Mouse (Mus musculus) stomach, embryonic 16.5 days (tissue): Measurements from ENCODE around the gene Clmn. TPM values are rescaled to one million over a fixed set of nuclear protein-coding genes. Genes with fewer than 3 reads are reported as not detected.
A peak's percentile ranks its signal among the peaks of the same experiment; 100 is the strongest.

Source experiments
- ATAC-seq: fragments of 200-750 bp; cut with Nextera tagmentation; 2 replicates; pipeline ENCODE4 v1.8.0; 2017; ENCODE audit warnings: moderate number of reproducible peaks, moderate TSS enrichment; ENCODE audit not compliant: insufficient read depth, low FRiP score
- H3K27ac ChIP-seq: fragments of 300-500 bp; sonication (generic); 2 replicates; pipeline ENCODE4 v1.5.1; 2014; ENCODE audit warnings: low read length
- H3K27me3 ChIP-seq: fragments of 300-500 bp; sonication (generic); 2 replicates; pipeline ENCODE4 v1.6.1; 2014; ENCODE audit warnings: low read length, control low read depth, mixed read lengths; ENCODE audit not compliant: control insufficient read depth, insufficient read depth
- H3K36me3 ChIP-seq: fragments of 300-500 bp; sonication (generic); 2 replicates; pipeline ENCODE4 v1.6.1; 2014; ENCODE audit warnings: low read length; ENCODE audit not compliant: control insufficient read depth, insufficient read depth
- H3K4me1 ChIP-seq: fragments of 300-500 bp; sonication (generic); 2 replicates; pipeline ENCODE4 v1.6.1; 2014; ENCODE audit warnings: low read length, control low read depth, mixed read lengths; ENCODE audit not compliant: control insufficient read depth, insufficient read depth
- H3K4me2 ChIP-seq: fragments of 300-500 bp; sonication (generic); 2 replicates; pipeline ENCODE4 v1.6.1; 2014; ENCODE audit warnings: low read depth, low read length, mixed read lengths
- H3K4me3 ChIP-seq: fragments of 300-500 bp; sonication (generic); replicated peaks from 2 replicates; pipeline ENCODE4 v1.5.1; 2014; ENCODE audit warnings: mild to moderate bottlenecking, low read length
- H3K9ac ChIP-seq: fragments of 300-500 bp; sonication (generic); 2 replicates; pipeline ENCODE4 v1.6.1; 2014; ENCODE audit warnings: low read length
- H3K9me3 ChIP-seq: fragments of 300-500 bp; sonication (generic); replicated peaks from 2 replicates; pipeline ENCODE4 v1.6.1; 2016; ENCODE audit warnings: low read length, control low read depth; ENCODE audit not compliant: control insufficient read depth
- WGBS: fragments of 180-500 bp; shearing (Covaris S2); extraction: QIAGEN DNeasy Blood & Tissue Kit; methylation state at CpG from one replicate; pipeline ENCODE4 v1.1.7; 2014; 5-methylcytosine and 5-hydroxymethylcytosine counted together
- polyA plus RNA-seq: library from polyadenylated mRNA; unstranded; fragments of >200 nt; fragmentation: Nextera tagmentation; extraction: Ambion mirVana; gene quantifications from 2 replicates; pipeline ENCODE4 v1.2.1, GENCODE M21; 2015

Gene Clmn
- polyA plus RNA-seq, 1 experiment from 2014 or later: 2.3 TPM

DNA sequence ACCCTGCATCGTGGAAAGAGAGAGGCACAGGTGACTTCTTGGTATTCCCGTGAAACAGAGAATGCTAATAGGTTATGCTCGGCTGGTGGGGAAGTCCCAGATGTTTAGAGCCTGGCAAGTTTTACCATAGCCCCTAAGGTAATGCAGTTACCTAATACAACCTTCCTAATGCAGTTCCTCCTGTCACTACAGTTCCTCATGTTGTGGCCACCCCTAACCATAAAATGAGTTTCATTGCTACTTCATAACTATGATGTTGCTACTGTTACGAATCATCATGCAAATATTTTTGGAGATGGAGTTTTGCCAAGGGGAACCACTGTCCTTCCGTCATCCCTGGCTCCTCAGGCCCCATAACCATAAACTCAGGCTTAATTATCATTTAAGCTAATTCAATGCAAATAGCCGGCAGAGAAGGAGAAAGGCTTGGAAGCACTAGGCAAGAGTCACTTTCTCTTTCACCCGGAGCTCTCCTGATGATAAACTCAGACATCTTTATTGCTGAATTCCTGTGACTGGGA, 53.9 kb downstream of the Clmn start:
- Histone ChIP-seq H3K27ac (no peak overlapping the region), H3K4me2 (no peak overlapping the region), H3K36me3 (no peaks in the 10 kb centered on the region), H3K9me3 (no peaks in the 10 kb centered on the region), H3K4me1 (peaks cover 5% of the 10 kb centered on the region; the same call in 1 of the 2 replicates), H3K4me3 (no peak overlapping the region), H3K9ac (no peak overlapping the region), H3K27me3 (no peaks in the 10 kb centered on the region)
- ATAC-seq: no peak
- 67% methylated on average over 7 of the region's 7 CpGs for WGBS

DNA sequence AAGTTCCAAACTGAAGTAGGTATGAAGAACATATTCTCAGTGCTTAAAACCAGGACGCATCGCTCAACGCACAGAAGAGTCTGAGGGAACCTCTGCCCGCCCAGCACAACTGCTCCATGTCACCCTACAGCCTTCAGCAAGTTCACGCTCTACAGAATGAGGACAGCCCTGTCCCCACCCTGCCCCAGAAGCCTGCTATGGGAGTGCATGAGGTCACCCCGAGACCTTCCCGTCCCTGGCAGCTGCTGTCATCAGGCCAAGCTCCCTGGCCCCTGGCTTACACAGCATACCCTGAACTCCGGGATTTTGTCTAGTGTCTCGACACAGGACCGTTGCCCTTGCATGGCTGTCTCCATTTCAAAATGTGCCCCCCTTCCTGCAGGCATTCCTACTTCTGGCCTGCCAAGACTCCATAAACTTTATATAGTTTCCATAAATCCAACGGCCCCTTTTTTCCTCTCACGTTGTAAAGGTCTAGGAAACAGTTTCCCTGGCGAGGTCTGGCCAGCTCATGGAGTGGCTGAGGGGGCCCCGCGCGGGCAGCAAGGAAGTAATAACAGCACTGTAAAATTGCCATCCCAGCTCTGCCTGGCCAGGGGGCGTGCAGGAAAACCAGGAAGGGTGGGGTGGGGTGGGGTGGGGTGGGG, 56.3 kb downstream of the Clmn start:
- H3K27ac ChIP-seq: no peak overlapping the region
- H3K36me3 ChIP-seq: no peaks in the 10 kb centered on the region
- H3K4me3 ChIP-seq: no peak overlapping the region
- no peaks in the 10 kb centered on the region for H3K9me3 ChIP-seq
- no peaks in the 10 kb centered on the region for H3K27me3 ChIP-seq
- no peak overlapping the region for H3K4me2 ChIP-seq
- WGBS: 65% methylated on average over 17 of the region's 17 CpGs
- H3K4me1 ChIP-seq: peaks cover 5% of the 10 kb centered on the region; the same call in 1 of the 2 replicates
- ATAC-seq: peak; percentile 50; the same call in 1 of the 2 replicates
- 0 out of 2 replicates have a peak overlapping the region, but pooled peaks have one; percentile 28 for H3K9ac ChIP-seq

DNA sequence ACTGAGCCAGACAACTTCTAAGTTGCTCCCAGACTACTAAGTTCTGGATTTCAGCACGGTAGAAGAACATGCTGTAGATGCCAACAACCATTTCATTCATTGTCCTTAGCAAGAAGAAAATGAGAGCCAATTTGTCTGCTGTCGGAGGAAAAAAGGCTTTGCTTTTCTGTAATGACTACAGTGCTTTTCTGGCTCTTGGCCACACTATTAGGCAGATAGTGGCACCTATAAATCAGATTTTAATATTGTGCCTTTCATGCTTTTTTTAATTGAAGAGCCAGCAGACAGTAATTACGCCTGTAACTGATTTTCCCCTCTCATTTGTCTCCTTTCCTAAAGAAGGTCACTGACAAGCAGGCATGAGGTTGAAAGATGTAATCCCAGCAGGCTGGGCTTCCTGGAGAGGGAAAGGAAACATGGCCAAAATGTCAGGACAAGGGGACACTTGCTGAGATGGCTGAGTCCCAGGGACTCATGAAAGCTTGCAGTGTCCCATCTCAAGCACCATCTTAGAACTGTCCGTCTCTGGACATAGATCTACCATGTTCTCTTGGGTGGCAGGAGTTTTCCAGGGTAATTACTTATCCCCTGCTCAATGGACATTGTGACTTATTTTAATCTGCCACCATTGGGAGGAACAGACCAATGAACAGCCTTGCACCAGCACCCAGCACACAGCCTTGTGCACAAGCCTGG, 58.0 kb downstream of the Clmn start:
- Histone ChIP-seq H3K27me3 (no peaks in the 10 kb centered on the region), H3K4me2 (no peak overlapping the region), H3K9me3 (no peaks in the 10 kb centered on the region), H3K4me3 (no peak overlapping the region), H3K36me3 (no peaks in the 10 kb centered on the region), H3K4me1 (peaks cover 5% of the 10 kb centered on the region; the same call in 1 of the 2 replicates), H3K9ac (no peak overlapping the region), H3K27ac (no peak overlapping the region)
- no peak for ATAC-seq
- WGBS: 65% methylated on average over 4 of the region's 4 CpGs

DNA sequence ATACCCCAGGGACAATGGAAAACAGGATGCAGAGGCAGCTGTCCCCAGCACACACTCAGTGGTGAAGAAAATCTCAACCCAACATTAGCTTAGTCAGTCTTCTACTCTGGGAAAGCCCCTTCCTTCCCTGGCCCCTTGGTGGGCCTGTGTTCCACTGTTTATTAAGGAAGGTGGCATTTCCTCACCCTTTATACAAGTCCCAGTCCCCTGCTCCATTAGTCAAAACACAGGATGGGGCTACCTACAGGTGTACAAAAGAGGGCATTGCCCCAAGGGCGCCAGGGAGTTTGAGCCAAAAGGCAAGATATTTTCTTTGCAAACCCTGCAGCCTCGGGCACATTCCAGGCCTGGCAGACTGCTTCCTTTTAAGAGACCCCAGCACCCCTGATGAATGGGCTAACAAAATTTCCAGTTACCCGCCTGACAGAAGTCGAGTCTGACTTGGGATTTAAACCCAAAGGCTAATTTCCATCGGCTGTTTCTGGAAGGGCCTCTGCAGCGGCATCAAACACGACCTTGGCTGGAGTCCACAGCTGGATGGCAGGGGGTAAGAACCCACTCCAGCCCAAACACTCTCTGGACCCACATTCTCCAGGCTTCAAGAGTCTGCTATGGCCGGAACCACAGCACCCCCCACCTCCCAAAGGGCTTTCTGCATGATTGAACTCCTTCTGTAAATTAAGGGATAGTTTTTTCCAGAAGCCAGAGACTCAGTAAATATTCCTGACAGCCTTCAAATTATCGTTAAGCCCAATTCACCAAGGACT, 63.2 kb downstream of the Clmn start:
- ATAC-seq: no peak
- 56% methylated on average over 9 of the region's 9 CpGs for WGBS
- no peak overlapping the region for H3K27ac ChIP-seq

DNA sequence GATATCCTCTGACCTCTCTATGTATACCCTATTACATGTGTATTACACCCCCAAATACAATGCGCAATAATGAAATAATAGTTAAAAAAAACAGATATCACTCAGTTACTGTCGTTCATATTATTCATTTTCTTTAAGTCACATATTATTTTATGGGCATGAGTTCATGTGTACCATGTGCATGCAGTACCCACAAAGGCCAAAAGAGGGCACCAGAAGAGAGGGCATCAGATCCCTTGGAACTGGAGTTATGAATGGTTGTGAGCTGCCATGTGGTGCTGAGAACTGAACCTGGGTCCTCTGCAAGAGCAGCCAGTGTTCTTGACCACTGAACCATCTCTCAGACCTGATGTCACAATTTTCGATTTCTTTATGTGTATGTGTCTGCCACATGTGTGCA, 65.5 kb downstream of the Clmn start:
- no peak for ATAC-seq

More for the DNA sequence above, 63.2 kb downstream of the Clmn start:
- peaks cover 17% of the 10 kb centered on the region for H3K9me3 ChIP-seq
- no peak overlapping the region for H3K4me3 ChIP-seq
- H3K4me2 ChIP-seq: no peak overlapping the region
- no peaks in the 10 kb centered on the region for H3K4me1 ChIP-seq
- no peak overlapping the region for H3K9ac ChIP-seq
- peaks cover 7% of the 10 kb centered on the region for H3K36me3 ChIP-seq
- H3K27me3 ChIP-seq: no peaks in the 10 kb centered on the region

DNA sequence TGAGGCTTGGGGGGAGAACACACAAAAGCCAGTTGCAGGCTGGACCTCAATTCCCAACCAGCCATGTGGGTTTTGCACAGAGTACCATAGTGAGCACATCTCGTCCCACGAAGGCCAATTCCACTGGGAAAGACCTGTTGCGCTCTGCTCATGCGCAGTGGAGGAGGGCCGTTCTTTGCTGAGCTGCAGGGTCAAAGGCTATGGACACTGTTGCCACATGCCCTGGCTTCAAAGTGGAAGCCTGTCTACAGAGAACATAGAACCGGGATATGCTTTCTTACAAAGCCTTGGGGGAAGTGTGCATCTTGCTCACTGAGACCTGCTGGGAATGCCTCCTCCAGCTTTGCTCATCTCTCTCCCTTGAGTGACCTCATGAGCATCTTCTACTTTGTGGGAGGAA, 67.0 kb downstream of the Clmn start:
- 91% methylated on average over 6 of the region's 6 CpGs for WGBS
- H3K27ac ChIP-seq: no peak overlapping the region
- peaks cover 17% of the 10 kb centered on the region for H3K9me3 ChIP-seq
- no peak overlapping the region for H3K9ac ChIP-seq
- H3K4me1 ChIP-seq: no peaks in the 10 kb centered on the region
- no peak for ATAC-seq
- H3K27me3 ChIP-seq: no peaks in the 10 kb centered on the region
- peaks cover 7% of the 10 kb centered on the region for H3K36me3 ChIP-seq
- no peak overlapping the region for H3K4me3 ChIP-seq
- no peak overlapping the region for H3K4me2 ChIP-seq

More for the DNA sequence above, 65.5 kb downstream of the Clmn start:
- Histone ChIP-seq H3K9me3 (peaks cover 17% of the 10 kb centered on the region), H3K27ac (no peak overlapping the region), H3K9ac (no peak overlapping the region), H3K36me3 (peaks cover 7% of the 10 kb centered on the region), H3K4me2 (no peak overlapping the region), H3K4me1 (no peaks in the 10 kb centered on the region), H3K27me3 (no peaks in the 10 kb centered on the region), H3K4me3 (no peak overlapping the region)
- 91% methylated on average over 3 of the region's 3 CpGs for WGBS

DNA sequence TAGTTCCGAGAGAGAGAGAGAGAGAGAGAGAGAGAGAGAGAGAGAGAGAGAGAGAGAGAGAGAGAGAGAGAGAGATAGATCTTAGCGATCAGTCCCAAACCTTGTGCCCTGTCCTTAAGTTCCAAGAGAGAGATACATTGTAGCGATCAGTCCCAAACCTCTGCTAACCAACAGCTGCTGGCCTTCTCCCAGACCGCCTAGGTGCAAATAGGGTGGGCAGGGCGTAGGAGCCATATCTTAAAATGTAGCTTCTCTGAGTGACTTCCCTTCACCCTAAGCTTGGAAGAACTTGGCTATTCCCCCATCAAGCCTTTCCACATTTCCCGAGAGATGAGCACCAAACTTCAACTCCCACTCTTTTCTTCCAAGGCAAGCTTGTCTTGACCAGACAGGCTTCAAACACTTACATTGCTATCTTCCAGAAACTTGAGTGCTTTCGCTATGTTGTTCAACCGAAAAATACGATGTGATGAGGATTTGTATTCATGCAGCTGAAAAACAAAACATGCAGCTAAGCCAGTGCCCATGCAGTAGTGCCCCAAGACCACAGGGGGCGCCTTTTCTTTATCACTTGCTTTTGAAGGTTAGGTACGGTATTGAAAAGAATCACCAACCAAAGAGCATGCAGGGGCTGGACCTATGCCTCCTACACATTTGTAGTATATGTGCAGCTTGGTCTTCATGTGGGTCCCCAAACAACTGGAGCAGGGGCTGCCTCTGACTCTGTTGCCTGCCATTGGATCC, 68.1 kb downstream of the Clmn start:
- Histone ChIP-seq H3K36me3 (peaks cover 7% of the 10 kb centered on the region), H3K9ac (no peak overlapping the region), H3K27me3 (no peaks in the 10 kb centered on the region), H3K4me3 (no peak overlapping the region), H3K4me1 (no peaks in the 10 kb centered on the region), H3K9me3 (peaks cover 17% of the 10 kb centered on the region), H3K27ac (no peak overlapping the region), H3K4me2 (no peak overlapping the region)
- no peak for ATAC-seq
- 84% methylated on average over 11 of the region's 11 CpGs for WGBS

DNA sequence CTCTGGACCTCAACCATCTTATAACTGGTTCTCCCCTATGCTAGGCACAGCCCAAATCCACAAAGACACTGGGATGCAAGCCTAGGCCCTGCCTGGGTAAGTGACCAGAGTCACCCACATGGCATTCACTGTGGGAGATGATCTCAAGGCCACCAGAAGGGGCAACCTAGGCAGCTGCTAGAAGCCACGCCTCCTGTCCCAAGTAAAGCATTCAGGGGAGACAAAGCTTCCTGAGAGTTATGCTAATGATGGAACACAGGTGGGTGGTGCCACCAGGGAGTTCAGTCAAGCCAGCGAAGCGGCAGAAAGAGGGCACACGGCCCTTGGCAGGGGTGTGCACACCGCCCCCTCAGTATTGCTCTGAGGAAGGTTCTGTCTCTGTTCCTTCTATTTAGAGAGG, 69.9 kb downstream of the Clmn start:
- H3K9ac ChIP-seq: no peak overlapping the region
- H3K27me3 ChIP-seq: no peaks in the 10 kb centered on the region
- H3K4me1 ChIP-seq: no peaks in the 10 kb centered on the region
- H3K27ac ChIP-seq: no peak overlapping the region
- no peak overlapping the region for H3K4me2 ChIP-seq
- ATAC-seq: no peak
- WGBS: 65% methylated on average over 5 of the region's 5 CpGs
- peaks cover 7% of the 10 kb centered on the region for H3K36me3 ChIP-seq
- H3K4me3 ChIP-seq: no peak overlapping the region
- H3K9me3 ChIP-seq: peaks cover 17% of the 10 kb centered on the region
